Mouse (Mus musculus): ENCODE measurements at regions not wholly inside any gene's neighbourhood (a gene's known extent, or its start where the extent isn't known, plus 50 kb on each side); places are given as distances from the start of the nearest gene placed in this dataset.

- no peak for DNase-seq (ENCODE audit: low read depth)
Measured at GRCm38 (mm10) chr17:88173354-88174032, 108.4 kb upstream of the Fbxo11 start.

- peak; percentile 61 for DNase-seq (ENCODE audit: low read depth)
Measured at GRCm38 (mm10) chr17:88174242-88174679, 109.2 kb upstream of the Fbxo11 start.

- DNase-seq (ENCODE audit: low read depth) = no peak
Measured at GRCm38 (mm10) chr17:88175951-88176623, 111.0 kb upstream of the Fbxo11 start.

- no peak for DNase-seq (ENCODE audit: low read depth)
Measured at GRCm38 (mm10) chr17:88190735-88191134, 125.6 kb upstream of the Fbxo11 start.

- no peak for DNase-seq (ENCODE audit: low read depth)
Measured at GRCm38 (mm10) chr17:88191444-88191843, 126.4 kb upstream of the Fbxo11 start.

- DNase-seq (ENCODE audit: low read depth) = no peak
Measured at GRCm38 (mm10) chr17:88191930-88192807, 127.1 kb upstream of the Fbxo11 start.

- no peak for DNase-seq (ENCODE audit: low read depth)
Measured at GRCm38 (mm10) chr17:88194693-88195092, 129.6 kb upstream of the Fbxo11 start.

GRCm38 (mm10) chr17:88195303-88195702, 130.2 kb upstream of the Fbxo11 start:
- peak; percentile 100 for DNase-seq (ENCODE audit: low read depth)

- no peak for DNase-seq (ENCODE audit: low read depth)
Measured at GRCm38 (mm10) chr17:88195893-88196292, 130.8 kb upstream of the Fbxo11 start.

- peak; percentile 34 for DNase-seq (ENCODE audit: low read depth)
Measured at GRCm38 (mm10) chr17:88196322-88196721, 131.2 kb upstream of the Fbxo11 start.

- peak; percentile 54 for DNase-seq (ENCODE audit: low read depth)
Measured at GRCm38 (mm10) chr17:88197381-88197780, 132.3 kb upstream of the Fbxo11 start.

- no peak for DNase-seq (ENCODE audit: low read depth)
Measured at GRCm38 (mm10) chr17:88201249-88201970, 136.3 kb upstream of the Fbxo11 start.

GRCm38 (mm10) chr17:88202214-88202613, 137.1 kb upstream of the Fbxo11 start:
- no peak for DNase-seq (ENCODE audit: low read depth)

GRCm38 (mm10) chr17:88209565-88209964, 144.5 kb upstream of the Fbxo11 start:
- DNase-seq (ENCODE audit: low read depth) = no peak

- no peak for DNase-seq (ENCODE audit: low read depth)
Measured at GRCm38 (mm10) chr17:88212121-88212520, 147.0 kb upstream of the Fbxo11 start.

- peak; percentile 33 for DNase-seq (ENCODE audit: low read depth)
Measured at GRCm38 (mm10) chr17:88214746-88215145, 149.7 kb upstream of the Fbxo11 start.

- no peak for DNase-seq (ENCODE audit: low read depth)
Measured at GRCm38 (mm10) chr17:88222379-88222955, 157.4 kb upstream of the Fbxo11 start.

GRCm38 (mm10) chr17:88240476-88240875, 175.4 kb upstream of the Fbxo11 start:
- no peak for DNase-seq (ENCODE audit: low read depth)

- DNase-seq (ENCODE audit: low read depth) = peak; percentile 27
Measured at GRCm38 (mm10) chr17:88248625-88249024, 183.5 kb upstream of the Fbxo11 start.

- peak; percentile 86 for DNase-seq (ENCODE audit: low read depth)
Measured at GRCm38 (mm10) chr17:88251949-88252521, 186.9 kb upstream of the Fbxo11 start.

Measured in NIH3T3 (cell line).